Mouse (Mus musculus) B cell, adult (primary cell): ENCODE results near the gene Zfp445. TPM values are rescaled to one million over a fixed set of nuclear protein-coding genes. Genes with fewer than 3 reads are reported as not detected.

Experiments
- total RNA-seq: library from RNA; stranded (reverse); gene quantifications from 4 replicates; pipeline ENCODE4 v1.2.4, GENCODE M21; 2023; ENCODE audit not compliant: inconsistent age

The Zfp445 gene
- 120 to 148 TPM (median 132 TPM) in 4 replicates for total RNA-seq

DNA sequence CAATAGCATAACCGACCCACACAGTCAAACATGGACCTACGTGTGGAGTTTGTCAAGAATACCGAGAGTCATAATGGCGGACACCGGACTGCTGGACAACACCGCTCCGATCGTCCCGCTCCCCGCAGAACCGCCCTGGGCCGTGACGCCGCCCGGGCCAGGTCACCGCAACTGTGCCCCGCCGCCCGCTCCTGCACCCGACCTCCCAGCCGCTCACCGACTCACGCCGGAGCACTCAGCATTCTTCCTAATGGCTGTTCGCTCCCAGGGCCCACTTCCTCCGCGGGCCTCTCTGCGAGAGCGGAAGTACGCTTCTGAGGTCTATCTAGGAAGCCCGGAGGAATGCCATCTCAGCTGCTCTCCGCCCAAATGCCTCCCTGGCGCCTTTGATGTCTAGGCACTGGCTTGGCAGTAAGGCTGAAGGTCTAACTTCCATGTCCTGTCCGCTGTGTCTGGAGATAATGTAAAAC lies at the start of gene Zfp445:
Gene Zfp445, minus strand, starts transcription at position 310 of the 470 bp plus-strand sequence.

DNA sequence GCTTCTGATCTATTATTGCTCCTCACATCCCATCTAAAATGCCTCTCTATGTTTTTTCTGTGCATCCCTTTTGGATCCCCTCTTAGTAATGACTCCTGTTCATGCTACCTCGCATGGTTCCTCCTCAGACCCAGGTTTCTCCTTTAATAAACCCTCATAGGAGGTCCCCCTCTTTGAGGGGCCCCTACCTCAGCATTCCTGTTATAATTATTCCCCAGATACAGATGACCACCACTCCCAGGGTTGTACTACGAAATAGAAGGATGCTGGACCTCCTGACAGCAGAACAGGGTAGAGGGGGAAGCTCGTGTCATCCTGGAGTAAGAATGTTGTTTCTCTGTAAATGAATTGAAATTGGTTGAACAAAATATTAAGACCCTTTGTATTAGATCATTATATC lies 19.6 kb upstream of the Zfp445 start, which contains the start of gene Zkscan7:
Gene Zkscan7, plus strand, starts transcription at position 301 of the 400 bp plus-strand sequence.

DNA sequence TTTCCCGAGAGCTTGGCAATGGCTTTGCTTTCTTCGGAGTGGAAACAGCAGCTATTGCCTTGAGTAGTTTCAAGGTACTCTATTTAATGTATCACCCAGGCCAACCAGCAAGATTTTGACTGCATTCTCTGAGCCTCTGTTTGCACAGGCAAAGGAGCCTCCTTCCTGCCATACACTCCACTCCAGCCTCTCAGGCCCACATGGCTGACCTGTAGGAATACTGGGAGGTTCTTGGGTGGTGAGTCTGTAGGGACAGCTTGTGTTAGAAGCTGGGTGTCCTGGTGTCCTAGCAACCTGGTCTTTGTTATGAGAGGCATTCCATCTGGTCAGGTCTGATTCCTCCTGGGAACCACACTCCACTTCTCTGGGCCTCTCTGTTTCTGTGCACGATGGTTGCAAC lies 22.0 kb downstream of the Zfp445 start, which contains the start of gene Gm35549:
Gene Gm35549, minus strand, starts transcription at position 276 of the 400 bp plus-strand sequence.

DNA sequence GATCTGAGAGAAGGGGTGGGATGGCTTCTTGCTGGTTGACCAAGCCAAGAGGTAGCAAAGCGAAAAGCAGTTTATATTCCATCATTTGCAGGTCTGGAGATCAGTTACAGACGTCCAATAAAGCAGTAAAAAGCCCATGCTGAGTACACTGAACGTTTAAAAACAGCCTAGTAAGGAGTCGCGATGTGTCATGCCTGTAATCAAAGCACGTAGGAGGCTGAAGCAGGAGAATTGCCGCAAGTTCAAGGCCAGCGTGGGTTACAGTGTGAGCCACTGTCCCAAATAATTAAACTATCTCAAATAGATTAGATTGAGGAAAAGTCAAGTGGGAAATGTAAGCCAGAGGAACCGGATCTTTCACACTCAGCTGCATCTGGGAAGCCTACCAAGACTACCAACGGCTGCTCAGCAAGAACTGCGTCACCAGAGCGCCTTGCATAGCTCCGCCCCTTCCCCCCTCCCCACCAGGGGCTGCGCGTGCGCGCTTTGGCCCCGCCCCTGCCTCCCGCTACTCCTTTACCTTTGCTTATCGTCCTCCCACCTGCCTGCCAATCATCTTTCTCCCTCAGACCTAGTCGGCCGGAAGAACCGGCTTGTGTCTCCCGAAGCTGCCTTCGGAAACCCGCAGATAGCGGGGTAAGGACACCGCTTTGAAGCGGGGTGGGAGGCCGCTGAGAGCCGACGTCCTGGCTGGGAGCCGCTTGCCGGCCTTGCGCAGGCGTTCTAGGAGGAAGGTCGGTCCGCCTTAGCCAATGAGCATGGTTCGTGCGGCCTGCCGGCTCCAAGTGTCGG lies 60.6 kb downstream of the Zfp445 start, which contains the start of gene Tcaim:
Gene Tcaim, plus strand, starts transcription at position 487 of the 792 bp plus-strand sequence.

Other genes starting within 250 kb of the Zfp445 start
- not detected in 4 replicates for gene Topaz1, start 118.7 kb downstream of the Zfp445 start, total RNA-seq
- gene Tcaim, start 60.5 kb downstream of the Zfp445 start, total RNA-seq, result 14.4 to 19.7 TPM (median 16.9 TPM) in 4 replicates
- gene Gm35549, start 22.0 kb downstream of the Zfp445 start, total RNA-seq, result not detected in 4 replicates
- gene Zkscan7, start 19.7 kb upstream of the Zfp445 start, total RNA-seq, result 2.6 to 4.5 TPM (median 4.0 TPM) in 4 replicates
- 0.42 TPM in 1 of 4 replicates, not detected in the others for gene Zfp105, start 57.1 kb upstream of the Zfp445 start, total RNA-seq
- gene 1110059G10Rik, start 85.0 kb upstream of the Zfp445 start, total RNA-seq, result 40.3 to 49.8 TPM (median 45.0 TPM) in 4 replicates
- 3.4 to 7.5 TPM (median 5.4 TPM) in 4 replicates for gene Kif15, start 85.0 kb upstream of the Zfp445 start, total RNA-seq
- gene Tmem42, start 155.3 kb upstream of the Zfp445 start, total RNA-seq, result 13.5 to 18.0 TPM (median 17.4 TPM) in 4 replicates
- 0.54 TPM in 1 of 4 replicates, not detected in the others for gene Tgm4, start 168.7 kb upstream of the Zfp445 start, total RNA-seq
- 38.7 to 46.7 TPM (median 43.4 TPM) in 4 replicates for gene Zdhhc3, start 247.2 kb upstream of the Zfp445 start, total RNA-seq
- 34.0 to 45.3 TPM (median 37.9 TPM) in 4 replicates for gene Exosc7, start 247.2 kb upstream of the Zfp445 start, total RNA-seq